Mouse (Mus musculus) hindlimb bud, embryonic 11.5 days (tissue): ENCODE data around the gene 2310039H08Rik.

Experiments
- DNase-seq: peaks from one replicate; pipeline ENCODE4 v3.0.0-alpha.2; 2012; ENCODE audit warnings: low read depth, low spot score; ENCODE audit errors: extremely low spot score

The 2310039H08Rik gene

DNA sequence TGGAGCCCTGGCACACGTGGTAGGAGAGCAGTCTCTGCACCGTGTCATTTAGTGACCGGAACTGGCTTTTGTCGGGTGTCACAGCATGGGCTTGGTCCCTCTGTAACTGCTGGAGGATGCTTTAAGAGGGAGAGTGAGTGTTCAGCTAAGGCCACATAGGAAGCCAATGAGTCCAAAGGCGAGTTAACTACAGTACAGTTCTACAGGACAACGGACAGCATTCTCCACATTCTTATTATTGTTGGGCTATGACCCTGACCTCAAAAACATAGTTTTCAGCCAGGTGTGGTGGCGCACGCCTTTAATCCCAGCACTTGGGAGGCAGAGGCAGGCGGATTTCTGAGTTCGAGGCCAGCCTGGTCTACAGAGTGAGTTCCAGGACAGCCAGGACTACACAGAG lies 35.9 kb downstream of the 2310039H08Rik start:
- no peak for DNase-seq

GRCm38 (mm10) chr17:46809131-46809830 lies 36.8 kb downstream of the 2310039H08Rik start:
- DNase-seq = no peak

- DNase-seq = no peak
These were observed 38.2 kb downstream of the 2310039H08Rik start for GRCm38 (mm10) chr17:46810672-46811071.

DNA sequence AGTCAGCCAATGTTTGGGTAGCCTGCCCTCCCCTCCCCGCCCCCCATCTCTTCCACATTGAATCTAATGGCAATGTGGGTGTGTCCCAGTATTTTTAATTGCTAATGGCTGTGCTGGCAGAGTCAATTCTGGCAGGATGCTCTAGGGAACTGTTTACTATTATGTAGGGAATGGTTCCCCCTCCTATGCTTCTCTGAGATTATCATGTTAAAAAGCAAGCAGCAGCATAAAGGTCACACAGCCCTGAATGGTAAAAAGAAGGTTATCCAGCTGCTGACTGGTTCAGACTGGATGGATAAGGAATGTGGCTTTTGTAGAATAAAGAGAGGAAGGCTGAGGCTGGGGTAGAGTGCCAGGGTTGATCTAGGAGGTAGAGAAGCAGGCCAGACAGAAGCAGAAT lies 40.0 kb downstream of the 2310039H08Rik start:
- DNase-seq = no peak

DNA sequence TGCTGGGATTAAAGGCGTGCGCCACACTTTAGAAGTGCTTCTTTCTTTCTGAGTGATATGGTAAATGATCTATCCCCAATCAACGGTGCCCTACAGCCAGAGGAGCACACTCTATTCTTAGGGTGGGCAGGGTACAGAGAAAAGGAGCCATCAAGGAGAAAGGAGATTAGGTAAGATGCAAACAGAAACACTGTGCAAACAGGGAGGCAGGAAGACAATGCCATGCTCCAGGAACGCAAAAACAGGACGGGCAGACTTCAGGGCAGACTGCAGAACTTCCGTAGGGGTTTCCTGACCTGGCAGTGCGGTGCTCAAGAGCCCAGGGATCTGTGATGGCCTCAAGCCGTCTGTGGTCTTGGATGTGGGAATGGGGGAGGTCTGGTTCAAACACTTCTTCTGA lies 41.2 kb downstream of the 2310039H08Rik start:
- DNase-seq = no peak

DNA sequence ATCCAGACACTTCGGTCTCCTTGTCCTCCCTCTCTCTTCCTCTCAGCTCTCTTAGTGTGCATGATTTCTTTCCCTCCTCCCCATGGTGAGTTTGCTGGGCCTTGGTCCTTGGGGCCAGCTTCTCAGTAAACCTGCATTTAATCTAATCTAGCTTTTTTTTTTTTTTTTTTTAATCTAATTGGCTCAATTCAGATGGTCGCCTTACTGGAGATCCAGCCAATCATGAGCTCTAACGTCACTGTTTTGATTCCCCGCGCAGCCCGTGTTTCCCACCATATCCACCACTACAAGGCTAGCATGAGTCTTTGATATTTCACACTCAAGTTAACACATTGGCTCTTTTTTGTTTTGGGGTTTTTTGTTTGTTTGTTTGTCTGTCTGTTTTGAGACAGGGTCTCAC lies 42.1 kb downstream of the 2310039H08Rik start:
- DNase-seq = no peak

- no peak for DNase-seq
These were observed 43.9 kb downstream of the 2310039H08Rik start for GRCm38 (mm10) chr17:46816306-46816705.

DNA sequence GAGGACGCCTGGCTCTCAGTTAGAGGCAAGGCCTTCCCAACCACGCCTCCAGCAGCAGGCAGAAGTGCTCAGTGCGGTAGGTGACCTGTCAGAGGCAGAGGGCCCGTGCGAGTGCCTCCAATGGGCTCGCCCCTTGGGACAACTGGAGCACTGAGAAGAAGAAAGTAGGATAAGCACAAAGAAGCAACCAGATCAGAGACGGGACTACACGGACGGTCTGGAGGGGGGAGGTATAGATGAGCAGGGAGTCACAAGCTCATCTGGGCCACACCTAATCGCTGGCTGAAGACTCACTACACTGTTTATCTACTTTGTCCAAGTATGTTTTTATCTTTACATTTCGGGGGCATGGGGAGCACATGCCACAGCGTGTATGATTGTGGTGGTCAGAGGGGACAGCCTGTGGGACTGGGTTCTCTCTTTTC lies 45.3 kb downstream of the 2310039H08Rik start:
- no peak for DNase-seq

DNA sequence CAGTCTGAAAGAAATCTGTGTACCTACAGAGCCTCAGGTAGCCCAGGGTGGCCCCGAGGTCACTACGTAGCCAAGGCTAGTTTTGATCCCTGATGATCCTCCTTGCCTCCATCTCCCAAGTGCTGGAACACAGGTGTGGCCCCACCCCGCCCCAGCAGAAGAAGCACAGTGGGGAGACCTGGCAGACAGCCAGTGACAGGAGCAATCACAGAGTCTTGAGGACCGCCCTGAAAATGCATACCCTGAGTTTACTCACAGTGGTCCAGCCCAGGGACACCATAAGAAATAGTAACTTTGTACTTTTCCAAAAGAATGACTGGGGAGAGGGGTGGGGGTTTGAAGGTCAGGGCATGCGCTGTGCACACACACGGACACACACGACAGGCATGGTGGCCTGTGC lies 48.2 kb downstream of the 2310039H08Rik start:
- no peak for DNase-seq
